Mouse (Mus musculus) MEL (cell line): Measurements from ENCODE around the gene Tgfb1. TPM values are rescaled to one million over a fixed set of nuclear protein-coding genes. Genes with fewer than 3 reads are reported as not detected.

Source experiments
- DNase-seq: peaks from one replicate; pipeline ENCODE4 v3.0.0; 2011; ENCODE audit warnings: low read depth, low spot score
- H3K27ac ChIP-seq: 2 replicates; pipeline ENCODE4 v1.5.1; 2012; ENCODE audit warnings: low read depth, mild to moderate bottlenecking, control low read depth, low read length, moderate library complexity; ENCODE audit not compliant: control insufficient read depth
- H3K27me3 ChIP-seq, 2 experiments: fragments of 150-350 bp in 1 of 2; sonication (generic) in 1 of 2; 2 replicates each; pipeline ENCODE4 v1.6.1; 2012; ENCODE audit warnings: low read length in 2 of 2, mild to moderate bottlenecking in 2 of 2, improper control_type of control experiment in 1 of 2, moderate library complexity in 1 of 2; ENCODE audit not compliant: insufficient read depth in 2 of 2, control insufficient read depth in 1 of 2
- H3K36me3 ChIP-seq, 2 experiments: 2 replicates each; pipeline ENCODE4 v1.6.1; 2012 to 2014; ENCODE audit warnings: low read length in 2 of 2, improper control_type of control experiment in 1 of 2, inconsistent platforms in 1 of 2, mild to moderate bottlenecking in 1 of 2; ENCODE audit not compliant: insufficient read depth in 2 of 2, control insufficient read depth in 1 of 2
- H3K4me1 ChIP-seq, 2 experiments: fragments of 150-350 bp in 1 of 2; sonication (generic) in 1 of 2; 2 replicates each; pipeline ENCODE4 v1.6.1; 2012; ENCODE audit warnings: low read length in 2 of 2, improper control_type of control experiment in 1 of 2, mild to moderate bottlenecking in 1 of 2; ENCODE audit not compliant: insufficient read depth in 2 of 2, control insufficient read depth in 1 of 2
- H3K4me3 ChIP-seq, 2 experiments: fragments of 150-350 bp in 1 of 2; sonication (generic) in 1 of 2; 2 replicates each; pipeline ENCODE4 v1.5.1; 2012; ENCODE audit warnings: low read depth in 2 of 2, low read length in 2 of 2, mild to moderate bottlenecking in 2 of 2, moderate library complexity in 2 of 2, control low read depth in 1 of 2, improper control_type of control experiment in 1 of 2; ENCODE audit not compliant: control insufficient read depth in 1 of 2, insufficient read depth in 1 of 2
- H3K79me2 ChIP-seq: 2 replicates; pipeline ENCODE4 v1.6.1; 2012; ENCODE audit warnings: mild to moderate bottlenecking, low read length, moderate library complexity; ENCODE audit not compliant: control insufficient read depth, poor library complexity, insufficient read depth
- H3K9ac ChIP-seq: 2 replicates; pipeline ENCODE4 v1.6.1; 2012; ENCODE audit warnings: low read depth, mild to moderate bottlenecking, control low read depth, low read length, moderate library complexity; ENCODE audit not compliant: control insufficient read depth, poor library complexity, severe bottlenecking
- H3K9me3 ChIP-seq: fragments of 150-350 bp; sonication (generic); replicated peaks from 2 replicates; pipeline ENCODE4 v1.6.1; 2012; ENCODE audit warnings: mild to moderate bottlenecking, low read length, improper control_type of control experiment, moderate library complexity; ENCODE audit not compliant: insufficient read depth
- CHD2 ChIP-seq: IDR thresholded peaks from 2 replicates; pipeline ENCODE4 v1.6.1; 2011; ENCODE audit warnings: low read length, improper control_type of control experiment
- CTCF ChIP-seq, 3 experiments: IDR thresholded peaks in 2 of 3; conservative IDR thresholded peaks in 1 of 3; 2 replicates each; pipeline ENCODE4 v1.5.1; 2011 to 2012; ENCODE audit warnings: low read length in 3 of 3, low read depth in 2 of 3, mild to moderate bottlenecking in 2 of 3, improper control_type of control experiment in 1 of 3, inconsistent platforms in 1 of 3, mixed read lengths in 1 of 3, moderate library complexity in 1 of 3; ENCODE audit not compliant: control insufficient read depth in 1 of 3, insufficient read depth in 1 of 3, poor library complexity in 1 of 3, severe bottlenecking in 1 of 3
- E2F4 ChIP-seq: IDR thresholded peaks from 2 replicates; pipeline ENCODE4 v1.6.1; 2011; ENCODE audit warnings: low read depth, low read length, improper control_type of control experiment, borderline replicate concordance
- EP300 ChIP-seq, 2 experiments: IDR thresholded peaks; 2 replicates each; pipeline ENCODE4 v1.6.1; 2011; ENCODE audit warnings: improper control_type of control experiment in 2 of 2, low read length in 2 of 2, low read depth in 1 of 2, mild to moderate bottlenecking in 1 of 2
- GABPA ChIP-seq: IDR thresholded peaks from 2 replicates; pipeline ENCODE4 v1.6.1; 2012; ENCODE audit warnings: low read depth, mild to moderate bottlenecking, inconsistent platforms, low read length, improper control_type of control experiment, moderate library complexity
- GATA1 ChIP-seq: IDR thresholded peaks from 2 replicates; pipeline ENCODE4 v1.6.1; 2011; ENCODE audit warnings: low read depth, low read length, improper control_type of control experiment
- HCFC1 ChIP-seq: IDR thresholded peaks from 2 replicates; pipeline ENCODE4 v1.6.1; 2012; ENCODE audit warnings: low read depth, mild to moderate bottlenecking, inconsistent platforms, low read length, improper control_type of control experiment, moderate library complexity
- JUND ChIP-seq: IDR thresholded peaks from 2 replicates; pipeline ENCODE4 v1.6.1; 2011; ENCODE audit warnings: low read depth, mild to moderate bottlenecking, improper control_type of control experiment, low read length
- KAT2A ChIP-seq: conservative IDR thresholded peaks from 2 replicates; pipeline ENCODE4 v1.6.1; 2012; ENCODE audit warnings: low read depth, low read length, improper control_type of control experiment, inconsistent platforms
- MAFK ChIP-seq: IDR thresholded peaks from 2 replicates; pipeline ENCODE4 v1.6.1; 2011; ENCODE audit warnings: low read depth, mild to moderate bottlenecking, low read length, improper control_type of control experiment, borderline replicate concordance
- MEF2A ChIP-seq: IDR thresholded peaks from 2 replicates; pipeline ENCODE4 v1.6.1; 2014; ENCODE audit warnings: low read depth, mild to moderate bottlenecking, inconsistent platforms, low read length, improper control_type of control experiment; ENCODE audit not compliant: poor library complexity, insufficient replicate concordance, severe bottlenecking; ENCODE audit errors: extremely low read depth
- MXI1 ChIP-seq: IDR thresholded peaks from 2 replicates; pipeline ENCODE4 v1.6.1; 2011; ENCODE audit warnings: mild to moderate bottlenecking, low read depth, low read length, improper control_type of control experiment
- MYB ChIP-seq: IDR thresholded peaks from 2 replicates; pipeline ENCODE4 v1.6.1; 2011; ENCODE audit warnings: mild to moderate bottlenecking, low read depth, low read length, improper control_type of control experiment
- MYC ChIP-seq: IDR thresholded peaks from 2 replicates; pipeline ENCODE4 v1.6.1; 2011; ENCODE audit warnings: low read depth, mild to moderate bottlenecking, low read length, improper control_type of control experiment, moderate library complexity
- NELFE ChIP-seq: IDR thresholded peaks from 2 replicates; pipeline ENCODE4 v1.6.1; 2011; ENCODE audit warnings: low read depth, low read length, improper control_type of control experiment
- POLR2AphosphoS2 ChIP-seq: IDR thresholded peaks from 2 replicates; pipeline ENCODE4 v1.6.1; 2011; ENCODE audit warnings: low read length, improper control_type of control experiment
- POLR2AphosphoS5 ChIP-seq: IDR thresholded peaks from 2 replicates; pipeline ENCODE4 v1.6.1; 2012; ENCODE audit warnings: low read depth, borderline replicate concordance, mild to moderate bottlenecking, inconsistent platforms, low read length, moderate library complexity, mixed read lengths
- RAD21 ChIP-seq: IDR thresholded peaks from 2 replicates; pipeline ENCODE4 v1.6.1; 2011; ENCODE audit warnings: mild to moderate bottlenecking, low read depth, low read length, improper control_type of control experiment
- RCOR1 ChIP-seq: IDR thresholded peaks from 2 replicates; pipeline ENCODE4 v1.6.1; 2012; ENCODE audit warnings: low read depth, mild to moderate bottlenecking, inconsistent platforms, low read length, improper control_type of control experiment
- SIN3A ChIP-seq: IDR thresholded peaks from 2 replicates; pipeline ENCODE4 v1.6.1; 2012; ENCODE audit warnings: low read length, improper control_type of control experiment, inconsistent platforms
- TAL1 ChIP-seq: IDR thresholded peaks from 2 replicates; pipeline ENCODE4 v1.6.1; 2012; ENCODE audit warnings: mild to moderate bottlenecking, inconsistent platforms, low read length, moderate library complexity, mixed read lengths
- UBTF ChIP-seq: IDR thresholded peaks from 2 replicates; pipeline ENCODE4 v1.6.1; 2012; ENCODE audit warnings: low read depth, mild to moderate bottlenecking, inconsistent platforms, low read length, improper control_type of control experiment, moderate library complexity, borderline replicate concordance; ENCODE audit not compliant: insufficient read depth
- USF1 ChIP-seq: IDR thresholded peaks from 2 replicates; pipeline ENCODE4 v1.6.1; 2014; ENCODE audit warnings: low read depth, mild to moderate bottlenecking, inconsistent platforms, low read length, improper control_type of control experiment, moderate library complexity
- USF2 ChIP-seq, 2 experiments: IDR thresholded peaks; 2 replicates each; pipeline ENCODE4 v1.6.1; 2011 to 2012; ENCODE audit warnings: improper control_type of control experiment in 2 of 2, low read length in 2 of 2, borderline replicate concordance in 1 of 2, inconsistent platforms in 1 of 2, low read depth in 1 of 2, mild to moderate bottlenecking in 1 of 2; ENCODE audit not compliant: insufficient read depth in 1 of 2
- ZC3H11A ChIP-seq: IDR thresholded peaks from 2 replicates; pipeline ENCODE4 v1.6.1; 2012; ENCODE audit warnings: low read depth, mild to moderate bottlenecking, inconsistent platforms, low read length, improper control_type of control experiment
- ZKSCAN1 ChIP-seq: IDR thresholded peaks from 2 replicates; pipeline ENCODE4 v1.6.1; 2012; ENCODE audit warnings: low read depth, mild to moderate bottlenecking, inconsistent platforms, low read length, improper control_type of control experiment, moderate library complexity
- polyA plus RNA-seq, 2 experiments: library from polyadenylated mRNA; stranded (reverse) in 1 of 2; unstranded in 1 of 2; fragments of >175 nt in 1 of 2; fragments of >200 nt in 1 of 2; gene quantifications; 2 replicates each; pipeline versions ENCODE4 v1.2.1 to v1.2.4; 2012; ENCODE audit warnings: low replicate concordance in 2 of 2, low read depth in 1 of 2; ENCODE audit not compliant: insufficient read length in 2 of 2, insufficient read depth in 1 of 2, missing spikeins in 1 of 2
- total RNA-seq: library from RNA; depleted of rRNA; stranded (reverse); fragments of 300-350 nt; gene quantifications from 2 replicates; pipeline ENCODE4 v1.2.3, GENCODE M21; 2012

Tgfb1 gene
- total and polyA plus RNA-seq, 3 experiments, result 108 to 489 (median 164) TPM

- Histone ChIP-seq H3K9ac (no peak overlapping the region), H3K36me3 (peaks cover 0 to 4% of the 10 kb centered on the region in 2 experiments; a peak in 3 of 4 replicates), H3K27ac (no peak overlapping the region)
Observed at GRCm38 (mm10) chr7:25669158-25669557, 17.6 kb upstream of the Tgfb1 start.

GRCm38 (mm10) chr7:25669631-25670030 is 17.2 kb upstream of the Tgfb1 start:
- no peaks in the 10 kb centered on the region for H3K79me2 ChIP-seq
- no peak for DNase-seq
- no peaks in the 10 kb centered on the region for H3K9me3 ChIP-seq
- H3K36me3 ChIP-seq, result peaks cover 0 to 4% of the 10 kb centered on the region in 2 experiments; a peak in 3 of 4 replicates
- H3K4me1 ChIP-seq, result 0 out of 4 replicates have a peak, but pooled peaks cover 0 to under 1% of the 10 kb centered on the region in 2 experiments
- TF ChIP-seq MXI1 (no peak), GATA1 (no peak), POLR2AphosphoS2 (no peak), ZC3H11A (no peak), CTCF (IDR thresholded peaks at IDR 0.05 in 2 of 3, conservative IDR thresholded peaks at IDR 0.05 in 1 of 3; ENCODE audit: control insufficient read depth in 1 of 3, insufficient read depth in 1 of 3, low read depth in 2 of 3, low read length in 3 of 3, poor library complexity in 1 of 3, severe bottlenecking in 1 of 3) (no peak), KAT2A (no peak), POLR2AphosphoS5 (no peak), MYB (no peak), JUND (no peak)
- TF ChIP-seq, all 39 proteins: peak for 0
- H3K27me3 ChIP-seq, result no peaks in the 10 kb centered on the region
- no peak overlapping the region for H3K9ac ChIP-seq
- no peak overlapping the region for H3K4me3 ChIP-seq
- no peak overlapping the region for H3K27ac ChIP-seq

More at GRCm38 (mm10) chr7:25669158-25669557, 17.6 kb upstream of the Tgfb1 start:
- no peaks in the 10 kb centered on the region for H3K79me2 ChIP-seq
- H3K9me3 ChIP-seq, result no peaks in the 10 kb centered on the region
- no peak for DNase-seq
- H3K4me3 ChIP-seq, result no peak overlapping the region
- H3K27me3 ChIP-seq, result no peaks in the 10 kb centered on the region
- no peaks in the 10 kb centered on the region for H3K4me1 ChIP-seq
- no peak for TF ChIP-seq GABPA
- no peak for TF ChIP-seq ZKSCAN1
- TF ChIP-seq UBTF, result no peak
- no peak for TF ChIP-seq USF2 (IDR thresholded peaks at IDR 0.05; ENCODE audit: borderline replicate concordance in 1 of 2, insufficient read depth in 1 of 2, low read depth in 1 of 2, low read length in 2 of 2)
- TF ChIP-seq NELFE, result no peak
- no peak for TF ChIP-seq JUND
- TF ChIP-seq MXI1, result no peak
- no peak for TF ChIP-seq MYC
- no peak for TF ChIP-seq RCOR1
- TF ChIP-seq USF1, result no peak
- TF ChIP-seq CTCF (IDR thresholded peaks at IDR 0.05 in 2 of 3, conservative IDR thresholded peaks at IDR 0.05 in 1 of 3; ENCODE audit: control insufficient read depth in 1 of 3, insufficient read depth in 1 of 3, low read depth in 2 of 3, low read length in 3 of 3, poor library complexity in 1 of 3, severe bottlenecking in 1 of 3), result no peak
- no peak for TF ChIP-seq E2F4
- TF ChIP-seq MAFK, result no peak
- no peak for TF ChIP-seq MEF2A
- TF ChIP-seq SIN3A, result no peak
- TF ChIP-seq CHD2, result no peak
- TF ChIP-seq HCFC1, result no peak
- TF ChIP-seq TAL1, result no peak
- TF ChIP-seq EP300 (IDR thresholded peaks at IDR 0.05; ENCODE audit: low read depth in 1 of 2, low read length in 2 of 2), result no peak
- no peak for TF ChIP-seq RAD21
- TF ChIP-seq, all 39 proteins: peak for 0
